ENCODE assay signal across 8 mouse cellular contexts in genomic region chr11:6261434-6262082, GRCm38 (mm10). TPM values are rescaled to one million over a fixed set of nuclear protein-coding genes. Genes with fewer than 3 reads are reported as not detected.
DNase-seq lines count a peak whose midpoint lies in the region; TF ChIP-seq lines count a peak whose summit lies in the region.

No protein-coding gene starts in this region.

- no peak for TF ChIP-seq POLR2A in CH12.LX (IDR thresholded peaks at IDR 0.05; ENCODE audit: low read depth, low read length)

- peaks cover 9% of the 10 kb centered on the region for H3K79me2 ChIP-seq in CH12.LX (replicated peaks; ENCODE audit: control insufficient read depth, extremely low read depth, insufficient read depth, poor library complexity, severe bottlenecking)

- peak; percentile 88 for DNase-seq in CH12.LX (ENCODE audit: extremely low read depth)
- DNase-seq in T-cell, adult 2 months (ENCODE audit: low spot score): peak; percentile 53
- DNase-seq in cerebellum, postnatal 36 days: peak; percentile 77 to 80
- peak; percentile 82 for DNase-seq in gastrocnemius, postnatal 10 days
- DNase-seq in layer of hippocampus, adult 9-10 months (ENCODE audit: low spot score): peak; percentile 50
- peak; percentile 83 for DNase-seq in lung, postnatal 14 days
- peak; percentile 82 for DNase-seq in retina, postnatal 1 day
- DNase-seq in yolk sac, embryonic 10.5 days (ENCODE audit: low spot score): peak; percentile 62

- H3K27ac ChIP-seq in CH12.LX (ENCODE audit: insufficient read depth, low read depth): no peak overlapping the region

- peak; percentile 65 for TF ChIP-seq RAD21 in CH12.LX (IDR thresholded peaks at IDR 0.05; ENCODE audit: low read depth, low read length)

- no peaks in the 10 kb centered on the region for H3K27me3 ChIP-seq in CH12.LX (replicated peaks)

- dilution Hi-C loops in CH12.LX (cut with MboI; ENCODE audit: extremely low pct_ligation_motif_present, extremely low pct_unique_long_range_greater_than_20kb, low sequenced_read_pairs): no loop called here

- H3K4me1 ChIP-seq in CH12.LX (ENCODE audit: control insufficient read depth in 1 of 2, insufficient read depth in 2 of 2): peaks cover 0 to 30% of the 10 kb centered on the region in 2 experiments; a peak in 2 of 4 replicates

- no peak for TF ChIP-seq EP300 in CH12.LX (IDR thresholded peaks at IDR 0.05; ENCODE audit: low read length)

- in situ Hi-C loops in CH12.LX (cut with MboI; ENCODE audit: low pct_ligation_motif_present, low pct_unique_long_range_greater_than_20kb, low sequenced_read_pairs): loop anchor here (10.0 kb wide), 1 partner anchor 207 kb away; no protein-coding TSS in a partner anchor

- H3K36me3 ChIP-seq in CH12.LX (replicated peaks in 1 of 2; ENCODE audit: control insufficient read depth in 1 of 2, insufficient read depth in 1 of 2, low read length in 1 of 2): peaks cover 75 to 99% of the 10 kb centered on the region in 2 experiments

- H3K9ac ChIP-seq in CH12.LX (ENCODE audit: insufficient read depth, low read depth): no peak overlapping the region

- H3K9me3 ChIP-seq in CH12.LX (replicated peaks; ENCODE audit: low read length): no peaks in the 10 kb centered on the region

- no peak overlapping the region for H3K4me3 ChIP-seq in CH12.LX (replicated peaks in 1 of 3; ENCODE audit: low read depth in 2 of 3, low read length in 2 of 3, poor library complexity in 1 of 3)

- no peak overlapping the region for H3K4me2 ChIP-seq in CH12.LX (ENCODE audit: insufficient read depth, low read depth, poor library complexity, severe bottlenecking)

- peak; percentile 89 to 100 for TF ChIP-seq CTCF in CH12.LX (conservative IDR thresholded peaks at IDR 0.05 in 1 of 2, IDR thresholded peaks at IDR 0.05 in 1 of 2; ENCODE audit: low read depth in 2 of 2, low read length in 2 of 2)

TF ChIP-seq in CH12.LX, 34 proteins besides CTCF, POLR2A, EP300 and RAD21:
- TF ChIP-seq MYC (IDR thresholded peaks at IDR 0.05; ENCODE audit: low read depth, low read length) (peak; percentile 60; the same call in 1 of the 2 replicates), HCFC1 (IDR thresholded peaks at IDR 0.05; ENCODE audit: low read depth, low read length) (no peak), TBP (conservative IDR thresholded peaks at IDR 0.05; ENCODE audit: low read depth, low read length) (no peak), ZC3H11A (IDR thresholded peaks at IDR 0.05; ENCODE audit: low read depth, low read length) (no peak; the same call in 1 of the 2 replicates), POLR2AphosphoS2 (IDR thresholded peaks at IDR 0.05; ENCODE audit: low read depth, low read length) (no peak), MAX (IDR thresholded peaks at IDR 0.05; ENCODE audit: low read length) (0 out of 2 replicates have a peak, but pooled peaks have one; percentile 13), SMC3 (IDR thresholded peaks at IDR 0.05; ENCODE audit: low read depth, low read length) (peak; percentile 83), CHD2 (IDR thresholded peaks at IDR 0.05; ENCODE audit: low read length) (0 out of 2 replicates have a peak, but pooled peaks have one; percentile 23), MAFK (IDR thresholded peaks at IDR 0.05; ENCODE audit: insufficient replicate concordance, low read length) (no peak), NRF1 (IDR thresholded peaks at IDR 0.05; ENCODE audit: low read depth, low read length) (no peak), NELFE (IDR thresholded peaks at IDR 0.05; ENCODE audit: low read depth, low read length) (peak; percentile 31; the same call in 1 of the 2 replicates)

RNA-seq across cellular contexts. Expression of gene Ddx56, which starts 6.0 kb away (rescaled TPM):
- 163 and 206 TPM in 2 replicates for total RNA-seq in CH12.LX (2012; rRNA removed)
- total RNA-seq in CH12.LX (2014; rRNA removed): 247 and 274 TPM in 2 replicates
- polyA plus RNA-seq in CH12.LX (2012; ENCODE audit: insufficient read length, low read depth): 196 and 200 TPM in 2 replicates
- total RNA-seq in gastrocnemius, postnatal 10 days (2021): 10 to 100 TPM; 28.6 to 29.5 TPM

RNA-seq across cellular contexts. Expression of gene Tmed4, which starts 13.1 kb away (rescaled TPM):
- total RNA-seq in CH12.LX (2012; rRNA removed) (44.8 and 54.1 TPM in 2 replicates), CH12.LX (2014; rRNA removed) (50.6 and 52.2 TPM in 2 replicates)
- polyA plus RNA-seq in CH12.LX (2012; ENCODE audit: insufficient read length, low read depth): 52.3 and 59.9 TPM in 2 replicates
- 10 to 100 TPM; 63.9 to 64.0 TPM for total RNA-seq in gastrocnemius, postnatal 10 days (2021)

RNA-seq across cellular contexts. Expression of gene Ogdh, which starts 29.9 kb away (rescaled TPM):
- 120 TPM in 2 replicates for total RNA-seq in CH12.LX (2012; rRNA removed)
- 43.7 and 47.1 TPM in 2 replicates for total RNA-seq in CH12.LX (2014; rRNA removed)
- polyA plus RNA-seq in CH12.LX (2012; ENCODE audit: insufficient read length, low read depth): 157 and 173 TPM in 2 replicates
- total RNA-seq in gastrocnemius, postnatal 10 days (2021): 100 to 1,000 TPM; 437 to 480 TPM

RNA-seq across cellular contexts. Expression of gene Npc1l1, which starts 31.6 kb away (rescaled TPM):
- total RNA-seq in CH12.LX (2012; rRNA removed) (not detected in 2 replicates), CH12.LX (2014; rRNA removed) (0.05 TPM in 1 of 2 replicates, not detected in the other)
- polyA plus RNA-seq in CH12.LX (2012; ENCODE audit: insufficient read length, low read depth): 0.05 and 0.09 TPM in 2 replicates
- total RNA-seq in gastrocnemius, postnatal 10 days (2021): under 1 TPM; 0.05 to 0.18 TPM

Comparison
In these comparisons a context has a peak if more than half of its experiments do, and no peak if none do; other contexts are left out.
1. RNA of gene Ddx56, which starts 6.0 kb away (total RNA-seq): 163 to 274 TPM in CH12.LX; 28.6 to 29.5 TPM in gastrocnemius, postnatal 10 days; every median in the first group is over 4 times any median in the second.
2. Peak in every context shown above with its lines, with median percentiles within 50 percentile points of each other: DNase-seq.